Mouse (Mus musculus) embryonic facial prominence, embryonic 10.5 days (tissue): ENCODE measurements at regions not wholly inside any gene's neighbourhood (a gene's known extent, or its start where the extent isn't known, plus 50 kb on each side); places are given as distances from the start of the nearest gene placed in this dataset.

Experiments
- DNase-seq: peaks from one replicate; pipeline ENCODE4 v3.0.0-alpha.2; 2017; ENCODE audit warnings: low spot score
- H3K27ac ChIP-seq: fragments of 300-500 bp; sonication (generic); replicated peaks from 2 replicates; pipeline ENCODE4 v1.5.1; 2016; ENCODE audit warnings: mild to moderate bottlenecking
- H3K27me3 ChIP-seq: fragments of 300-500 bp; sonication (generic); replicated peaks from 2 replicates; pipeline ENCODE4 v1.6.1; 2016; ENCODE audit warnings: low read depth, mild to moderate bottlenecking; ENCODE audit not compliant: poor library complexity, severe bottlenecking
- H3K36me3 ChIP-seq: fragments of 300-500 bp; sonication (generic); replicated peaks from 2 replicates; pipeline ENCODE4 v1.6.1; 2016; ENCODE audit warnings: mild to moderate bottlenecking, moderate library complexity
- H3K4me1 ChIP-seq: fragments of 300-500 bp; sonication (generic); 2 replicates; pipeline ENCODE4 v1.6.1; 2016
- H3K4me3 ChIP-seq: fragments of 300-500 bp; sonication (generic); 2 replicates; pipeline ENCODE4 v1.5.1; 2016; ENCODE audit warnings: mild to moderate bottlenecking, moderate library complexity
- H3K9me3 ChIP-seq: fragments of 300-500 bp; sonication (generic); 2 replicates; pipeline ENCODE4 v1.6.1; 2016; ENCODE audit warnings: mild to moderate bottlenecking
- WGBS: fragments of 180-500 bp; shearing (Covaris S2); methylation state at CpG from one replicate; pipeline ENCODE4 v1.1.7; 2016; 5-methylcytosine and 5-hydroxymethylcytosine counted together

- Histone ChIP-seq H3K9me3 (no peaks in the 10 kb centered on the region), H3K27ac (no peak overlapping the region), H3K4me3 (no peak overlapping the region), H3K27me3 (no peaks in the 10 kb centered on the region), H3K36me3 (no peaks in the 10 kb centered on the region), H3K4me1 (no peaks in the 10 kb centered on the region)
- 91% methylated on average over 1 of the region's 1 CpGs for WGBS
- DNase-seq: no peak
These were observed 175.3 kb upstream of the Cypt12 start for GRCm38 (mm10) chr3:17772886-17773285.

GRCm38 (mm10) chr3:17779152-17779551 is 169.1 kb upstream of the Cypt12 start:
- DNase-seq: no peak
- WGBS: 81% methylated on average over 3 of the region's 3 CpGs
- no peaks in the 10 kb centered on the region for H3K4me1 ChIP-seq
- H3K27ac ChIP-seq: no peak overlapping the region
- H3K27me3 ChIP-seq: peaks cover 9% of the 10 kb centered on the region
- H3K4me3 ChIP-seq: no peak overlapping the region
- no peaks in the 10 kb centered on the region for H3K9me3 ChIP-seq
- H3K36me3 ChIP-seq: no peaks in the 10 kb centered on the region

GRCm38 (mm10) chr3:17784076-17784475 is 164.1 kb upstream of the Cypt12 start:
- DNase-seq: no peak
- Histone ChIP-seq H3K27ac (no peak overlapping the region), H3K27me3 (peaks cover 58% of the 10 kb centered on the region), H3K36me3 (no peaks in the 10 kb centered on the region), H3K4me3 (peak overlapping the region; percentile 62), H3K4me1 (peaks cover 12% of the 10 kb centered on the region), H3K9me3 (no peaks in the 10 kb centered on the region)
- 61% methylated on average over 3 of the region's 3 CpGs for WGBS

GRCm38 (mm10) chr3:17784587-17784986 is 163.6 kb upstream of the Cypt12 start:
- H3K9me3 ChIP-seq: no peaks in the 10 kb centered on the region
- peaks cover 63% of the 10 kb centered on the region for H3K27me3 ChIP-seq
- H3K4me3 ChIP-seq: peak overlapping the region; percentile 62
- DNase-seq: no peak
- H3K36me3 ChIP-seq: no peaks in the 10 kb centered on the region
- H3K4me1 ChIP-seq: peaks cover 12% of the 10 kb centered on the region
- peak overlapping the region; percentile 90 for H3K27ac ChIP-seq
- WGBS: 32% methylated on average over 3 of the region's 3 CpGs

GRCm38 (mm10) chr3:17785106-17786022 is 162.8 kb upstream of the Cypt12 start:
- peaks cover 12% of the 10 kb centered on the region for H3K4me1 ChIP-seq
- H3K9me3 ChIP-seq: no peaks in the 10 kb centered on the region
- peak; percentile 63 for DNase-seq
- H3K4me3 ChIP-seq: peak overlapping the region; percentile 62
- H3K36me3 ChIP-seq: no peaks in the 10 kb centered on the region
- peak overlapping the region; percentile 90 for H3K27ac ChIP-seq
- H3K27me3 ChIP-seq: peaks cover 71% of the 10 kb centered on the region
- WGBS: 2% methylated on average over 21 of the region's 21 CpGs

- peaks cover 79% of the 10 kb centered on the region for H3K27me3 ChIP-seq
- H3K9me3 ChIP-seq: no peaks in the 10 kb centered on the region
- WGBS: under 1% methylated on average over 56 of the region's 56 CpGs
- no peaks in the 10 kb centered on the region for H3K36me3 ChIP-seq
- H3K27ac ChIP-seq: peak overlapping the region; percentile 90
- H3K4me1 ChIP-seq: peaks cover 12% of the 10 kb centered on the region
- DNase-seq: peak; percentile 65
- H3K4me3 ChIP-seq: peak overlapping the region; percentile 62
These were observed 162.0 kb upstream of the Cypt12 start for GRCm38 (mm10) chr3:17786023-17786720.

GRCm38 (mm10) chr3:17786721-17787442 is 161.3 kb upstream of the Cypt12 start:
- H3K27me3 ChIP-seq: peaks cover 86% of the 10 kb centered on the region
- H3K4me3 ChIP-seq: peak overlapping the region; percentile 62
- under 1% methylated on average over 35 of the region's 35 CpGs for WGBS
- peaks cover 12% of the 10 kb centered on the region for H3K4me1 ChIP-seq
- no peaks in the 10 kb centered on the region for H3K9me3 ChIP-seq
- no peaks in the 10 kb centered on the region for H3K36me3 ChIP-seq
- DNase-seq: peak; percentile 65
- H3K27ac ChIP-seq: peak overlapping the region; percentile 90

- DNase-seq: peak; percentile 34
- Histone ChIP-seq H3K27me3 (peaks cover 94% of the 10 kb centered on the region), H3K4me1 (peaks cover 12% of the 10 kb centered on the region), H3K36me3 (no peaks in the 10 kb centered on the region), H3K9me3 (no peaks in the 10 kb centered on the region), H3K27ac (peak overlapping the region; percentile 90), H3K4me3 (peak overlapping the region; percentile 62)
- WGBS: 5% methylated on average over 18 of the region's 18 CpGs
These were observed 160.5 kb upstream of the Cypt12 start for GRCm38 (mm10) chr3:17787443-17788333.

- peaks cover 12% of the 10 kb centered on the region for H3K4me1 ChIP-seq
- DNase-seq: no peak
- H3K27ac ChIP-seq: no peak overlapping the region
These were observed 159.9 kb upstream of the Cypt12 start for GRCm38 (mm10) chr3:17788334-17788720.

GRCm38 (mm10) chr3:17788778-17789299 is 159.4 kb upstream of the Cypt12 start:
- Histone ChIP-seq H3K36me3 (no peaks in the 10 kb centered on the region), H3K27me3 (peaks cover 100% of the 10 kb centered on the region), H3K9me3 (no peaks in the 10 kb centered on the region), H3K27ac (no peak overlapping the region; the same call in 1 of the 2 replicates), H3K4me1 (peaks cover 14% of the 10 kb centered on the region), H3K4me3 (peak overlapping the region; percentile 55)
- DNase-seq: peak; percentile 17
- WGBS: 16% methylated on average over 3 of the region's 3 CpGs

More at GRCm38 (mm10) chr3:17788334-17788720, 159.9 kb upstream of the Cypt12 start:
- Histone ChIP-seq H3K9me3 (no peaks in the 10 kb centered on the region), H3K4me3 (0 out of 2 replicates have a peak overlapping the region, but pooled peaks have one; percentile 55), H3K36me3 (no peaks in the 10 kb centered on the region), H3K27me3 (peaks cover 100% of the 10 kb centered on the region)
- 20% methylated on average over 4 of the region's 4 CpGs for WGBS

GRCm38 (mm10) chr3:17789454-17790196 is 158.6 kb upstream of the Cypt12 start:
- Histone ChIP-seq H3K27ac (peak overlapping the region; percentile 85), H3K27me3 (peaks cover 100% of the 10 kb centered on the region), H3K36me3 (no peaks in the 10 kb centered on the region), H3K9me3 (no peaks in the 10 kb centered on the region), H3K4me1 (peaks cover 20% of the 10 kb centered on the region), H3K4me3 (peak overlapping the region; percentile 55)
- 1% methylated on average over 9 of the region's 9 CpGs for WGBS
- DNase-seq: peak; percentile 23
